Mouse (Mus musculus) lung, adult 2 months (tissue): ENCODE results near the gene Gars.

Experiments used
- CTCF ChIP-seq: fragments of 200-500 bp; IDR thresholded peaks from 2 replicates; pipeline ENCODE4 v1.5.1; 2011; ENCODE audit warnings: mild to moderate bottlenecking, low read length, control low read depth; ENCODE audit not compliant: insufficient read depth
- POLR2A ChIP-seq: fragments of 200-500 bp; IDR thresholded peaks from 2 replicates; pipeline ENCODE4 v1.6.1; 2011; ENCODE audit warnings: low read depth, mild to moderate bottlenecking, control low read depth, low read length, borderline replicate concordance; ENCODE audit errors: extremely low read depth

- TF ChIP-seq CTCF (no peak), POLR2A (no peak)
Measured at GRCm38 (mm10) chr6:55018417-55018816, 19.4 kb upstream of the Gars start.
